Mouse (Mus musculus) layer of hippocampus, adult 9-10 months (tissue): ENCODE data around the gene Diexf.

Experiments used
- DNase-seq: peaks from one replicate; pipeline ENCODE4 v3.0.0; 2022; ENCODE audit warnings: low spot score

Diexf gene

GRCm38 (mm10) chr1:193086842-193087476, 43.1 kb downstream of the Diexf start:
- no peak for DNase-seq

- no peak for DNase-seq
These were observed 43.8 kb downstream of the Diexf start for GRCm38 (mm10) chr1:193086111-193086841.

- no peak for DNase-seq
These were observed 44.5 kb downstream of the Diexf start for GRCm38 (mm10) chr1:193085541-193086020.

- DNase-seq, result no peak
These were observed 46.1 kb downstream of the Diexf start for GRCm38 (mm10) chr1:193084016-193084415.

- DNase-seq, result no peak
These were observed 47.0 kb downstream of the Diexf start for GRCm38 (mm10) chr1:193083051-193083450.

- no peak for DNase-seq
These were observed 47.7 kb downstream of the Diexf start for GRCm38 (mm10) chr1:193082311-193082921.

- no peak for DNase-seq
These were observed 67.5 kb downstream of the Diexf start for GRCm38 (mm10) chr1:193062618-193063017.

GRCm38 (mm10) chr1:193060167-193060566, 69.9 kb downstream of the Diexf start:
- DNase-seq, result no peak

GRCm38 (mm10) chr1:193059596-193059995, 70.5 kb downstream of the Diexf start:
- no peak for DNase-seq

- no peak for DNase-seq
These were observed 75.7 kb downstream of the Diexf start for GRCm38 (mm10) chr1:193054401-193054800.

GRCm38 (mm10) chr1:193053065-193053464, 77.0 kb downstream of the Diexf start:
- DNase-seq, result no peak

- no peak for DNase-seq
These were observed 82.5 kb downstream of the Diexf start for GRCm38 (mm10) chr1:193047616-193048015.

GRCm38 (mm10) chr1:193042760-193043295, 87.2 kb downstream of the Diexf start:
- no peak for DNase-seq
